Mouse (Mus musculus) testis, adult 2 months (tissue): ENCODE measurements around the gene Gng12.

Source experiments
- CTCF ChIP-seq: fragments of 200-500 bp; IDR thresholded peaks from 2 replicates; pipeline ENCODE4 v1.5.1; 2012; ENCODE audit warnings: low read depth, mild to moderate bottlenecking, inconsistent platforms, low read length, moderate library complexity; ENCODE audit not compliant: control insufficient read depth, insufficient read depth, insufficient replicate concordance
- POLR2A ChIP-seq: fragments of 200-500 bp; IDR thresholded peaks from 2 replicates; pipeline ENCODE4 v1.6.1; 2012; ENCODE audit warnings: low read depth, mild to moderate bottlenecking, inconsistent platforms, low read length, moderate library complexity; ENCODE audit not compliant: control insufficient read depth

DNA sequence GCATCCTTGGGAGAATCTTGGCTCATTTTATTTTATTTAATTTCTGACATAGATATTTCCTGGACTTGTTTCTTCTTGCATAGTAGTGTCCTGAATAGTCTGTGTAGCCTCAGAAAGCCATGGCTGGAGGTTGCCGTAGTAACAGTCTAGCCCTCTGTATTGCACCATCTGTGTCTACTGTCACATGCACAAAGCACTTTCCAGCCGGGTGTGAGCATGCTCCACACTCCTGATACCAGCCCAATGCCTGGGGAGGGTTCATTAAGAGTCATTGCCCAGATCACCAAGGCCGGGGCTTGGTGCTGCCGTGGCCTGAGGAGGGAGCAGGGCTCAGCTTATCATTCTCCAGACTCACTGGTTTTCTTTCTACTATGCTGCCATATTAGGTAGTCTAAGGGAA, 68.0 kb downstream of the Gng12 start:
- TF ChIP-seq CTCF (no peak), POLR2A (no peak)
